Mouse (Mus musculus): Measurements from ENCODE around the gene Arhgap25. TPM values are rescaled to one million over a fixed set of nuclear protein-coding genes. Genes with fewer than 3 reads are reported as not detected.

The Arhgap25 gene
- polyA plus RNA-seq, 1 experiment from 2014 or later: 6.4 TPM

GRCm38 (mm10) chr6:87517753-87518409 lies 15.2 kb downstream of the Arhgap25 start:
- 86% methylated on average over 4 of the region's 4 CpGs for WGBS
- no peak overlapping the region for H3K9ac ChIP-seq (ENCODE audit: low read length)

DNA sequence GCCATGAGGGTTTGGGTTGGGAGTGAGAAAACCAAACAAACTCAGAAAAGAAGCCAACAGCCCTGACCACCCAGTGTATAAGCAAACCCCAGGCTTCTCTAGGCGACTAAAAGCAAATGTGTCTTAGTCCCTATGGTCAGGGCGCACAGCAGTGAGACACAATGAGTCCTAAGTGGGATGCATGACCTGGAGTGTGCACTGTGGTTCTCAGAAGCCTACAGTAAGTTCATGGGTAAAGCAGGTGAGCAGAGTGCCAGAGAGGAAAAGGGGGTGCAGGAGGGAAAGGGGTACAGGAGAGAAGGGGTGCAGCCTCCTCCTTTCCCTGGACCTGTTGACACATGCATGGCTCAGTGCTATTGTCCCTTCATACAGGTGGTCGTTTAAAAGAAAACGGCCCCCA lies 18.7 kb downstream of the Arhgap25 start:
- no peak overlapping the region for H3K4me2 ChIP-seq (ENCODE audit: low read depth, low read length)
- no peaks in the 10 kb centered on the region for H3K36me3 ChIP-seq (ENCODE audit: control insufficient read depth, insufficient read depth, low read length)
- H3K9me3 ChIP-seq (replicated peaks; ENCODE audit: control insufficient read depth, low read length): no peaks in the 10 kb centered on the region
- no peaks in the 10 kb centered on the region for H3K27me3 ChIP-seq (ENCODE audit: control insufficient read depth, insufficient read depth, low read length)
- no peak overlapping the region for H3K27ac ChIP-seq (ENCODE audit: low read length)
- H3K4me1 ChIP-seq (ENCODE audit: control insufficient read depth, insufficient read depth, low read length): 0 out of 2 replicates have a peak, but pooled peaks cover 4% of the 10 kb centered on the region
- ATAC-seq (ENCODE audit: insufficient read depth, low FRiP score): no peak
- no peak overlapping the region for H3K9ac ChIP-seq (ENCODE audit: low read length)
- WGBS: 75% methylated on average over 4 of the region's 4 CpGs
- H3K4me3 ChIP-seq (replicated peaks; ENCODE audit: low read length): no peak overlapping the region

More at GRCm38 (mm10) chr6:87517753-87518409, 15.2 kb downstream of the Arhgap25 start:
- H3K4me3 ChIP-seq (replicated peaks; ENCODE audit: low read length): no peak overlapping the region
- H3K4me1 ChIP-seq (ENCODE audit: control insufficient read depth, insufficient read depth, low read length): no peaks in the 10 kb centered on the region
- no peaks in the 10 kb centered on the region for H3K9me3 ChIP-seq (replicated peaks; ENCODE audit: control insufficient read depth, low read length)
- no peak overlapping the region for H3K4me2 ChIP-seq (ENCODE audit: low read depth, low read length)
- no peaks in the 10 kb centered on the region for H3K27me3 ChIP-seq (ENCODE audit: control insufficient read depth, insufficient read depth, low read length)
- ATAC-seq (ENCODE audit: insufficient read depth, low FRiP score): no peak
- H3K27ac ChIP-seq (ENCODE audit: low read length): no peak overlapping the region
- H3K36me3 ChIP-seq (ENCODE audit: control insufficient read depth, insufficient read depth, low read length): no peaks in the 10 kb centered on the region

DNA sequence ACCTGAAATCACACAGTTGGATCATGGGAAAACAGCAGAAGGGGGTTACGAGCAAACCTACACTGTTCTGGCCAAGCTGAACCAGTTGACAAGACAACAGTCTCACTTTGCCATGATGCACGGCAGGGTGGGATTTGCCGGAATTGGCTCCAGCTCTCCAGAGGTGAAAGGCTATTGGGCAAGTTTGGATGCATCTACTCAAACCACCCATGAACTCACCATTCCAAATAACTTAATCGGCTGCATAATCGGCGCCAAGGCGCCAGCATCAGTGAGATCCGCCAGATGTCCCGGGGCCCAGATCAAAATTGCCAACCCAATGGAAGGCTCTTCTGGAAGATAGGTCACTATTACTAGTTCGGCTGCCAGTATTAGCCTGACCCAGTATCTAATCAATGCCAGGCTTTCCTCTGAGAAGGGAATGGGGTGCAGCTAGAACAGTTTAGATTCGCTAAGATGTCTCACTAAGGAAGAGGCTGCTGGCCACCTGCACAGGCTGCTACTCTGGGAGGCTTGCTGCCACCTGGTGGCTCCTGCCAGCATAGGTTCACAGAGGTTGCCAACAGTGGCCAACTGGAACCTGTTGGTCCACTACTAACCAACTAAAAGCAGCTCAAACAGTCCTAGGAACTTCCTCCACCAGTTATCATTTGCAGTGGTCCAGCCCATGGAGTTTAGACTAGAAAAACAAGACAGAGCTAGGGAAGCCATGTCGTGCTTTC lies 19.9 kb downstream of the Arhgap25 start:
- H3K9ac ChIP-seq (ENCODE audit: low read length): no peak overlapping the region
- ATAC-seq (ENCODE audit: insufficient read depth, low FRiP score): no peak

GRCm38 (mm10) chr6:87510999-87511398 lies 22.1 kb downstream of the Arhgap25 start:
- Histone ChIP-seq H3K9me3 (replicated peaks; ENCODE audit: control insufficient read depth, low read length) (no peaks in the 10 kb centered on the region), H3K27me3 (ENCODE audit: control insufficient read depth, insufficient read depth, low read length) (no peaks in the 10 kb centered on the region), H3K4me1 (ENCODE audit: control insufficient read depth, insufficient read depth, low read length) (0 out of 2 replicates have a peak, but pooled peaks cover 4% of the 10 kb centered on the region), H3K9ac (ENCODE audit: low read length) (no peak overlapping the region), H3K4me2 (ENCODE audit: low read depth, low read length) (no peak overlapping the region), H3K36me3 (ENCODE audit: control insufficient read depth, insufficient read depth, low read length) (no peaks in the 10 kb centered on the region), H3K4me3 (replicated peaks; ENCODE audit: low read length) (no peak overlapping the region), H3K27ac (ENCODE audit: low read length) (no peak overlapping the region)
- WGBS: 49% methylated on average over 4 of the region's 4 CpGs
- ATAC-seq (ENCODE audit: insufficient read depth, low FRiP score): no peak

More for the DNA sequence above, 19.9 kb downstream of the Arhgap25 start:
- 0 out of 2 replicates have a peak, but pooled peaks cover 4% of the 10 kb centered on the region for H3K4me1 ChIP-seq (ENCODE audit: control insufficient read depth, insufficient read depth, low read length)
- no peak overlapping the region for H3K27ac ChIP-seq (ENCODE audit: low read length)
- no peaks in the 10 kb centered on the region for H3K27me3 ChIP-seq (ENCODE audit: control insufficient read depth, insufficient read depth, low read length)
- H3K4me2 ChIP-seq (ENCODE audit: low read depth, low read length): no peak overlapping the region
- H3K9me3 ChIP-seq (replicated peaks; ENCODE audit: control insufficient read depth, low read length): no peaks in the 10 kb centered on the region
- no peaks in the 10 kb centered on the region for H3K36me3 ChIP-seq (ENCODE audit: control insufficient read depth, insufficient read depth, low read length)
- 70% methylated on average over 12 of the region's 12 CpGs for whole genome bisulfite sequencing
- H3K4me3 ChIP-seq (replicated peaks; ENCODE audit: low read length): no peak overlapping the region

- Histone ChIP-seq H3K4me2 (ENCODE audit: low read depth, low read length) (no peak overlapping the region), H3K4me3 (replicated peaks; ENCODE audit: low read length) (no peak overlapping the region), H3K27ac (ENCODE audit: low read length) (no peak overlapping the region), H3K36me3 (ENCODE audit: control insufficient read depth, insufficient read depth, low read length) (no peaks in the 10 kb centered on the region), H3K27me3 (ENCODE audit: control insufficient read depth, insufficient read depth, low read length) (no peaks in the 10 kb centered on the region), H3K9me3 (replicated peaks; ENCODE audit: control insufficient read depth, low read length) (no peaks in the 10 kb centered on the region), H3K9ac (ENCODE audit: low read length) (no peak overlapping the region), H3K4me1 (ENCODE audit: control insufficient read depth, insufficient read depth, low read length) (0 out of 2 replicates have a peak, but pooled peaks cover 4% of the 10 kb centered on the region)
- 94% methylated on average over 2 of the region's 2 CpGs for WGBS
- ATAC-seq (ENCODE audit: insufficient read depth, low FRiP score): no peak
Measured at GRCm38 (mm10) chr6:87509806-87510205, 23.3 kb downstream of the Arhgap25 start.

DNA sequence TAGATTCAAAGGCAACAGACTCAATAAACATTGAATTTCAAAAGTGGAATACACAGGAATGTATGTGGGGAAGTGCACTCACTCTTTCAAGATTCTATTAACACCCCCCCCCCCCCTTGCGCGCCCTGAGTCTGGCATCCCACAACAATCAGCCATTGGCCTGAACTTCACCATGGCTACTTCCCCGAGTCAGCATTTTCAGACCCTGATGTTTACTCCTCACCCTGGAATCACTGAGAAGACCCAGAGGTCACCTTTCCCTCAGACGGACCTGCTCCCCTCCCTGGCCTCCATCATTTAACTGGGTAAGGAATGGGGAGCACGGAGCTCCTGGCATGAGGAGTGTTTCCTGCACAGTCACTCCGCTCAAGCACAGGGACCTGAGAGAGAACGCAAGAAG lies 28.2 kb downstream of the Arhgap25 start:
- no peak for ATAC-seq (ENCODE audit: insufficient read depth, low FRiP score)
- H3K9me3 ChIP-seq (replicated peaks; ENCODE audit: control insufficient read depth, low read length): no peaks in the 10 kb centered on the region
- 71% methylated on average over 7 of the region's 7 CpGs for WGBS

DNA sequence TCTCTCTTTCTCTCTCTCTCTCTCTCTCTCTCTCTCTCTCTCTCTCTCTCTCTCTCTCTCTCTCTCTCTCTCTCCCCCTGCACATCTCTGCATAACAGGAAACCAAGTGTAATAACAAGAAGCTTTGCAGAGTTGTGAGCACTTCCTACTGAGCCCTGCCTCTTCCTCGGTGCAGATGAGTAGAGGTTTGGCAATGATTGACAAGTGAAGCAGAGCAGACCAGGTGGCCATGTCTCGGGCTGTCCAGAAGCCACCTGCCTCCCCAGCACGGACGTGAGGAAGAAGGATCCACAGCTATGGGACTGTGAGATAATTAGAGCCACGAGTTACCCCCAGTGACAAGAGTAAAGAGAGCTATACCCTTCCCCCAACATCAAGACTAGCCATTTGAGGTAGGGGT lies 29.1 kb downstream of the Arhgap25 start:
- ATAC-seq (ENCODE audit: insufficient read depth, low FRiP score): no peak

More for the DNA sequence above, 28.2 kb downstream of the Arhgap25 start:
- Histone ChIP-seq H3K4me1 (ENCODE audit: control insufficient read depth, insufficient read depth, low read length) (no peaks in the 10 kb centered on the region), H3K36me3 (ENCODE audit: control insufficient read depth, insufficient read depth, low read length) (no peaks in the 10 kb centered on the region), H3K4me2 (ENCODE audit: low read depth, low read length) (no peak overlapping the region), H3K9ac (ENCODE audit: low read length) (no peak overlapping the region), H3K27me3 (ENCODE audit: control insufficient read depth, insufficient read depth, low read length) (no peaks in the 10 kb centered on the region), H3K27ac (ENCODE audit: low read length) (no peak overlapping the region), H3K4me3 (replicated peaks; ENCODE audit: low read length) (no peak overlapping the region)

DNA sequence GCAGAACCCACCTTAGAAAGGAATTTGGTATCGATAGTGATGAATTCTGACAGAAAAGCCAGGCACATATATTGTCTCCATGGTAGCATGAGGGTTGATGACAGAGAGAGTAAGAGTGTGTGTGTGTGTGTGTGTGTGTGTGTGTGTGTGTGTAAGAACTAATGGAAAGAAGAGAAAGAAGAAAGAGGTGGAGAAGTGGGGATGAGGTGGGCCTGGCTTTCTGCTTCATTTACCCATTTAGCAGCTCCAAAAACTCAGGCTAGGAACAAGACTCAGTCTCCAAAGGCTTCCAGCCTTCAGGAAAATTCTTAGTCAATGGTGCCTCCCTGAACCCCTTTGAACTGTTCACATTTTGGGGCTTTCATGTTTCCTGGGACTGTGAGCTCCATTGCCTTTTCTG lies 29.5 kb downstream of the Arhgap25 start:
- no peak for ATAC-seq (ENCODE audit: insufficient read depth, low FRiP score)
- H3K36me3 ChIP-seq (ENCODE audit: control insufficient read depth, insufficient read depth, low read length): no peaks in the 10 kb centered on the region
- H3K4me2 ChIP-seq (ENCODE audit: low read depth, low read length): no peak overlapping the region
- no peak overlapping the region for H3K4me3 ChIP-seq (replicated peaks; ENCODE audit: low read length)
- no peaks in the 10 kb centered on the region for H3K4me1 ChIP-seq (ENCODE audit: control insufficient read depth, insufficient read depth, low read length)
- H3K27me3 ChIP-seq (ENCODE audit: control insufficient read depth, insufficient read depth, low read length): no peaks in the 10 kb centered on the region
- no peaks in the 10 kb centered on the region for H3K9me3 ChIP-seq (replicated peaks; ENCODE audit: control insufficient read depth, low read length)
- 86% methylated on average over 1 of the region's 1 CpGs for WGBS
- no peak overlapping the region for H3K9ac ChIP-seq (ENCODE audit: low read length)
- H3K27ac ChIP-seq (ENCODE audit: low read length): no peak overlapping the region

More for the DNA sequence above, 29.1 kb downstream of the Arhgap25 start:
- 58% methylated on average over 5 of the region's 5 CpGs for WGBS
- Histone ChIP-seq H3K36me3 (ENCODE audit: control insufficient read depth, insufficient read depth, low read length) (no peaks in the 10 kb centered on the region), H3K27ac (ENCODE audit: low read length) (no peak overlapping the region), H3K9ac (ENCODE audit: low read length) (no peak overlapping the region), H3K4me1 (ENCODE audit: control insufficient read depth, insufficient read depth, low read length) (no peaks in the 10 kb centered on the region), H3K27me3 (ENCODE audit: control insufficient read depth, insufficient read depth, low read length) (no peaks in the 10 kb centered on the region), H3K9me3 (replicated peaks; ENCODE audit: control insufficient read depth, low read length) (no peaks in the 10 kb centered on the region), H3K4me2 (ENCODE audit: low read depth, low read length) (no peak overlapping the region), H3K4me3 (replicated peaks; ENCODE audit: low read length) (no peak overlapping the region)

- Histone ChIP-seq H3K36me3 (ENCODE audit: control insufficient read depth, insufficient read depth, low read length) (no peaks in the 10 kb centered on the region), H3K27ac (ENCODE audit: low read length) (no peak overlapping the region), H3K9ac (ENCODE audit: low read length) (no peak overlapping the region), H3K4me1 (ENCODE audit: control insufficient read depth, insufficient read depth, low read length) (no peaks in the 10 kb centered on the region), H3K4me3 (replicated peaks; ENCODE audit: low read length) (no peak overlapping the region), H3K4me2 (ENCODE audit: low read depth, low read length) (no peak overlapping the region), H3K27me3 (ENCODE audit: control insufficient read depth, insufficient read depth, low read length) (no peaks in the 10 kb centered on the region), H3K9me3 (replicated peaks; ENCODE audit: control insufficient read depth, low read length) (no peaks in the 10 kb centered on the region)
- 57% methylated on average over 10 of the region's 10 CpGs for WGBS
- ATAC-seq (ENCODE audit: insufficient read depth, low FRiP score): no peak
Measured at GRCm38 (mm10) chr6:87502831-87503286, 30.2 kb downstream of the Arhgap25 start.

All from stomach, embryonic 16.5 days (tissue).